Mouse (Mus musculus) ZHBTc4 (cell line): ENCODE data around the gene Map2k3.
A peak's percentile ranks its signal among the peaks of the same experiment; 100 is the strongest.

ENCODE experiments used
- DNase-seq: peaks from one replicate; pipeline ENCODE4 v3.0.0-alpha.2; 2011; ENCODE audit warnings: low read depth, low spot score

The Map2k3 gene

DNA sequence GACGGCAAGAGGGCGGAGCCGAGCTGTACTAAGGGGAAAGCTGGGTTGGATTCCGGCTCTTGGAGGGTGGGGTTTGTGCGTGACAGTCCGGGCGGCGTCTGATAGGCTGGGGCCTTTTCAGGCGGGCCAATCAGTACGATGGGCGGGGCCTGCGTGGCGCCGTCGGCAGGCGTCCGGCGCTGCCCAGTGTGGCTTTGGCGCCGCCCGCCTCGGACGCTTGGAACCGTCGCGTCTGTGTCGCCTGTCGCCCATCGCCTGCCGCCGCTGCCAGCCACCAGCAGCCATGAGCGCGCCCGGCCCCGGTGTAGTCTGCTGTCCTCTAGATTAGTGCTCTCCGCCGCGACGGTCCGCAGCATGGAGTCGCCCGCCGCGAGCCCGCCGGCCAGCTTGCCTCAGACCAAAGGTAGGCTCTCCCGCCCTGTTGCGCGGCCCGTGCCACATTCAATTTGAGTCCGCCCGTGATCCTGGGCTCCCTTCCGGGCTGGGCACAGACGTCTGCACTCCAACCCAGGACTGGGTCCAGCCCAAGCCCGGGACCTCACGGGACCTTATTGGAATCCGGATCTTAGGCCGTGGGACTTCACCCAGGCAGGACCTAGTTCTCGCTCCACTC lies at the start of gene Map2k3:
Map2k3 (plus strand) TSS at position 165 of the 613 bp plus-strand sequence.
- DNase-seq: peak; percentile 97

DNA sequence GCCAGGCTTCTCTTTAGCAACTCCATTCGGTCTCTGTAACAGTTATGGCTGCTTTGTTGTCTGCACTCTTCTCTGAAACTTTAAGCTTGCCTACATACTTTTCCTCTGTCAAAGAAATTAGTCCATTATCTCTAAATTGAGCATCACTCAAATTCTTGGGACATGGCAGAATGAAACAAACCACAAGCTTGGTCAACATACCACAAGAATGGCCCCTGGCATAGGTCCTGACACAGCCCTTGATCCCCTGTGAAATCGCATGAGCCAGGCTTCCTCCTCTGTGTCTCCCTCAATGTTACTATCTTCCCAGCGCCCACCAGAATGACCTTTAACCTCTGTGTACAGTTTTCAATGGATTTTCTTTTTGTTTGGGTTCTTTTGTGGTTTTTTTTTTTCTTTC lies 49.4 kb upstream of the Map2k3 start:
- no peak for DNase-seq

GRCm38 (mm10) chr11:60886986-60887385 lies 44.8 kb upstream of the Map2k3 start:
- peak; percentile 90 for DNase-seq

DNA sequence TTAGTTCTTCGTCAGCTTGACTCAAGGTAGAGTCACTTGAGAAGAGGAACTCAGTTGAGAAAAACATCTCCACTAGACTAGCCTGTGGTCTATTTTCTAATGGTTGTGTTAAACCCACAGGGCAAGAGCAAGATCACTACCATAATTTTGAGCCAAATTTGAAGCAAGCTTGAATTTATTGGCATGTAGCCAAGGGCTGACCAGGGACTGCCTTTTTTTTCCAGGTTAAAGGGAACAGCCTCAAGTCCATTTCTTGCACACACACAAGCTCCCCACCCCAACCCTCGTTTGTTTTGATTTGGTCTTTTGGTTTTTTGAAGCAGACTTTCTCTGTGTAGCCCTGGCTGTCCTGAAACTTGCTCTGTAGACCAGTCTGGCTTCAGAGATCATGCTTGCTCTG lies 42.0 kb upstream of the Map2k3 start:
- no peak for DNase-seq

- no peak for DNase-seq
Measured at GRCm38 (mm10) chr11:60890286-60890685, 41.5 kb upstream of the Map2k3 start.

- DNase-seq: no peak
Measured at GRCm38 (mm10) chr11:60890744-60891143, 41.1 kb upstream of the Map2k3 start.

DNA sequence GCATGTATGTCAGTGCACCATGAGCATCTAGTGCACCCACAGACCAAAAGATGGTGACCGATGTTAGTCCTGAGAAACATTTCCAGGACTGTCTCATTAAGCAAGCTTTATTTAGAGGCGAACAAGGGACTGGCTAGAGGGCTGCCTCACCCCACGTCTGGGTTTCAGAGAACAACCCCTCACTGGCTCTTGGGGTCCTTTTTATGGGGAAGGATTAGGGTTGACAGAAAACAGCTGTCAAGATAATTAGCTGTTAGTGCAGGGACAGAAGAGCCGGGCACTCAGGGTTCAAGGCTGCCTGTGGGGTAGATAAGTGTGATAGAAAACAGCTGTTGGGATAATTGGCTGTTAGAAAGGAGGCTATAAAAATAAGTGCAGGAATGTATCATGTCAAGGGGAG lies 35.9 kb upstream of the Map2k3 start:
- DNase-seq: no peak

GRCm38 (mm10) chr11:60902001-60902400 lies 29.8 kb upstream of the Map2k3 start:
- no peak for DNase-seq

GRCm38 (mm10) chr11:60902486-60902885 lies 29.3 kb upstream of the Map2k3 start:
- DNase-seq: no peak

DNA sequence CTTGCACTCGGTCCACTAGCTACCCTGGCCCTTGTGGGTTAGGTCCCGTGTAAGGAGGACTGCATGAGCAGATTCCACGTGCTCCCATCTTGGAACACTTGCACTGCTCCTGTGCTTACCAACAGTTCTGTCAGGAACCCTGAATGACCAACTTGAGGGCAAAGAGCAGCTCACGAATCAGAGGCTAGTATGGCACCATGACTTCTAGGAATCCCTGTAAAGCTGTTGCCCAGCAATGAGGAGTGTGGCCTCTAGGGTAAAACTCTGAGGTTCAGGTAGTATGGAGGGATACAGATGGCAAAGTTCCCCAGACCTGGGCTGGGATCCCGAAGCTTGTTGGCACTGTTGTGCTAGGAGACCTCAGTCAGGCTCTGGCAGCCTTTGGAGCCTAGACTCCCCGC lies 28.2 kb upstream of the Map2k3 start:
- no peak for DNase-seq

- DNase-seq: no peak
Measured at GRCm38 (mm10) chr11:60905407-60906120, 26.3 kb upstream of the Map2k3 start.

DNA sequence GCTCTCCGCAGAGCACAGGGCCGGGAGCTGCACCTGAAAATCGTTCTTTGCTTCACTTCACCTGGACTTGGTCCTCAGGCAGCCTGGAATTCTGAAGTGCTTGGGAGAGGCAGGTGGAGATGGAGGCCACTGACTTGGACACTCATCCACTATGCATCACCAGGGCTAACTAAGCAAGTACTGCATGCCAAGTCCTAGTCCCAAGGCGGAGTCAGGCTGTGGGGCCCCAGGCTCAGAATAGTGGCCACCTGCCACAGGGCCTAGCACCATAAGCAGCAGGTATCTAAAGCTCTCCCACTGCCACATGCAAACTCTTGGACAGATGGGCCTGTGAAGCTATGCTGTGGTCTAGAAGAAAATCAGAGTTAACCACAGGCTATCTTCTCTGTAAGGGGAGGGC lies 25.4 kb upstream of the Map2k3 start:
- DNase-seq: no peak

DNA sequence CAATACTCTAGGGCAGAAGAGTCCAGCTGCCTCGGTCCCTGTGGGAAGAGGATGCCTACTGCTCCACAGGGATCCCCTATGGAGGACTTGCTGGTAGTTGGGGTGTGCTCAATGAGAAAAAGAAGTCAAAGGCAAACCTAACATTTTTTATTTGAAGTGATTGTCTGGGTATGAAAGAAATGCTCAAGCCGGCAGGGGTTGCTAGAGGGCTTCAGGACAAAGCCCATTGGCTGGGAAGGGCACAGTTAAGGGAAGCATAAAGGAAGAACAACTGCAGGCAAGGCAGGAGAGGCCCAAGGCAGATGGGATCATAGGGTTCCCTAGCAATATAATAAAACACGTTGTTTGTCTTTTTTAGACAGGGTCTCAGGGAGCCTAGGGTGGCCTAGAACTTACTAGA lies 23.8 kb upstream of the Map2k3 start:
- DNase-seq: peak; percentile 44

DNA sequence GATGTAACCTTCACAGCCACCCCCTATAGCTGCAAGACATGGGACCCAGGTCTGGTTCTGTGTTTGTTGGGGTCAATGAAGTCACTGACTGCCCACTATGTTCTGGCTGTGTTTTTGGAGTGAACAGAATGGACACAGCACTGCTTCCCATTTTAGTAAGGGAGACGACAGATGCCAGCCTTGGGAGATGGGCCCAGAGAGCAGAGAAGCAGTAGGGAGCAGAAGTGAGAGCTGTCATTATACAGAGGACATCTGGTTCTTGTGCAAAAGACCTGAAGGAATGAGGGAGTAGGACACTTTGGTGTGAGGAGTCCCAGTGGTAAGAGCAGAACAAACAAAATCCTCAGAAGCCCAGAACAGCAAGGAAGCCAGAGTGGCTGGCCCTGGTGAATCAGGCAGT lies 22.2 kb upstream of the Map2k3 start:
- no peak for DNase-seq

GRCm38 (mm10) chr11:60912525-60912973 lies 19.3 kb upstream of the Map2k3 start:
- DNase-seq: no peak

DNA sequence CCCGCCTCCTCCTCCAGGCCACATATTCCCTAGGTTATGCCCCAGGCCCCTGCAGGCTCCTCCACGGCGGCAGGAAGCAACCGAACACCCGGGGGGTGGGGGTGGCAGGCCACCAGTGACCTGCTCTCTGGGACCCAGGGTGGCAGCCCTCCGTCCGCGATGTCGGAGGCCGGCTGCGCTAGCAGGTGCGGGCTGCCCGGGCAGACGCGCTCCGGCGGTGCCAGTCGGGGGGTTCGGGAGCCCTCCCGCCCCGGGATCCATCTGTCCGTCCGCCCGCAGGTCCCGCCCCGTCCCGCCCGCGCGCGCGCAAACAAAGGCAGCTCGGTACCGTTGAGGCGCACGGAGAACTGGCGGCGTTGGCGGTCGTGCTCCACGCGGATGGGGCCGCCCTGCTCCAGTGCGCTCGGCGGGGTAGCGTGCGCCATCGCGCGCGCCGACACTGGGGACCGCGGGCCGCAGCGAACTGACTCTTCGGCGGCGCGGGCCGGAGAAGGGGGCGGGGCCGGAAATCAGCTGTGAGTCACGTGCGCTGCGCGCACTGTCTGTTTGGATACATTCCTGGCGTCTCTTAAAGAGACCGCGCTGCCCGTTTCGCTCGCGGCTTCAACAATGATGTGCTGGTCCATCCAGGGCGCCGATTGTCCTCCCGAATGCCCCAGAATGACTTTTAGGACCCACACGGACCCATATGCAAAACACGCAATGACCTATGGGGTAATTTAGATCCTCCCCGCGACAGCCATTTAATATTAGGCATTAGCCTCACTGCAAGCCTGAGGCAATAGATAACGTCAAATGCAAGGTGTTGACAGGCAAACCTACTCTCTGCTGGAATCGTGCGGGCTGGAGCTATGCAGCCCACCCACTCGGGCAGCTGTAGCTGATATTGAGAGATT lies 18.3 kb upstream of the Map2k3 start:
- peak; percentile 96 for DNase-seq

- DNase-seq: no peak
Measured at GRCm38 (mm10) chr11:60914491-60914890, 17.3 kb upstream of the Map2k3 start, which contains the start of gene Natd1. Gene Natd1 (minus strand): TSS chr11:60914750.

DNA sequence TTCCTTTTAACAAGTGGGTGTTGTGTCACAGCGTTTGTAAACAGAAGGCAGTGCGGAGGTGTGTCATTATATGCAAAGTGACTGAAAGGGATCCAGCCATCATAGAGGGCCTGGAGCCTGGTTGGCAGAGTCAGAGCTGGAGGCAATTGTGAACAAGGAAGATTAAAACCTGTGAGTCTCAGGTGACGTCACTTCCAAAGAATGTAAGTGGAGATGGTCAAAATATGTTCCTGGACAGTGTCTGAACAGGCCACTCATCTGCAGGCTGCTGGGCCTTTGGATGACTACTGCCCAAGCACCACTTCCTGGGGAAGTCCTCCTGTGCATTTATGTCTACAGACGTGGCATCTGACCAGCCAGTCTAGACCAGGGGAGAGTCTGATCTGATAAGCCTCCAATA lies 16.6 kb upstream of the Map2k3 start:
- DNase-seq: no peak

DNA sequence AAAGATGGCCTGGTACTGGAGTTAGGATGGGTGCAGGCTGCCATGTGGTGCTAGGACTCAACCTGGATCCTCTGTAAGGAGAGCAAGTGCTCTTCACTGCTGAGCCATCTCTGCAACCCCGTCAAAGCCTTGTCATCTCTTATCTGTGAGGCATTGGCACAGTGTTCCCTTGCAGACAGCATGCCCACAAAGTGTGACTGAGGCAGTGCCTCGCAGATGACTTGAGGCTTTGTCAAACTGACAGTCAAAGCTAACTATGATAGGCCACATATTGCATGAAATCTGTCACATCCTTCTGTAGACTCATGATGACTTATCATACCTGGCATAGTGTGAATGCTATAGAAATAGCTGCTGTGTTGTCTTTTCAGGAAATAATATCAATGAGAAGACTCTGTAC lies 11.8 kb upstream of the Map2k3 start:
- no peak for DNase-seq

- DNase-seq: peak; percentile 66
Measured at GRCm38 (mm10) chr11:60922195-60922594, 9.6 kb upstream of the Map2k3 start.

DNA sequence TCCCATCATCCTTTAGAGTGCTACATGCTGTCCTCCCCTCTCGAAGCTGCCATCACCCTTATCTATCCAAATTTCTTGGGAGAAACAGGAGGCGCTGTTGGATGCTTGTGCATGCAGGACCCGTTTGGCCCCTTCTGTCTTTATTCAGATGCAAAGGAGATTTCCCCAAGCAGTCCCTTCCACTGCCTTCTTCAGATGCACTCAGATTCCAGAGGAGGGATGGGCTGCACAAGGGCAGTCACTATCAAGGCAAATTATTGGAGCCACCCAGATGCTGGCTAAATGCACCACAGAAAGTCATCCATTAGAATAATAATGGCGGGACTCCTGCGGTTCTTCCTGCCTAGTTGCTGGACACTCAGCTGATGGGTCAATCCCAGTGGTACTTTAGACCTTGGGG lies 8.9 kb upstream of the Map2k3 start:
- DNase-seq: peak; percentile 93

DNA sequence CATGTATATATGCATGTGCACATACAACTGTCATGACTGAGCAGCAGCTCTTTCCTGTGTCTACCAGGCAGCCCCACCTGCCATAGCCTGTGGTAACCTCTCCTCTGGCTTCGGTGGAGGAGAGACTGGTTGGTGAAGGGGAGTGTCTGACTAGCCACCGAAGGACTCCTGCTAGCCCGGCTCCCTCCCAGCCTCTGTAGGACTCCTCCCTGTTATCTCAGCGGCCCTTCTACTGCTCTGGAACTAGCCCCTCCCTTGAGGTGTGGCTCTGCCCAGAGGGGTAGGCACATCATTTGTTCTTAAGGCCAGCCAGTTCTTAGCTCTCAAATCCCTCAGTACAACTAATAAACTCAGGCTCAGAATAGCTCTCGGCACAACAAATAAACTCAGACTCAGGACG lies 7.3 kb upstream of the Map2k3 start:
- peak; percentile 86 for DNase-seq
